Mouse (Mus musculus): ENCODE data around the gene Nlrp4c.

The Nlrp4c gene

DNA sequence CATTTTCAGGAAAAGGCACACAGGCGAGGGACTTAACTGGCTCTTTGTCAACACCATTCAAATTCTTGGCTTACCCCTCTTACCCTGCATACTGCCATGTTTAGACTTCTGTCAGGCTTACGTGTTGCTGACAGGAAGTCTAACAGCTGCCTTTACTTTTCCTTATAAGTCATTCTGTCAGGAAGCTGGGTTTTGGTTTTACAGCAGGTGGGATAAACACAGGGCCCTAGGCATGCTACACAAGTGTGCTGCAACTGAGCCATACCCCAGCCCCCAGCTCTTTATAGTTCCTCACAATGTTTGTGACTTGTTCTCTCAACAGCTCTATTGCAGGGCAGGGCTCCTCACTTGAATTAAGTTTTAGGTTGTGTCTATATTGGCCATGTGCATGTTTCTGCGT, 94.3 kb downstream of the Nlrp4c start:
- no peak overlapping the region for H3K4me3 ChIP-seq (replicated peaks; ENCODE audit: low read length)
- H3K4me1 ChIP-seq (replicated peaks; ENCODE audit: low read depth, low read length) = peaks cover 20% of the 10 kb centered on the region
- TF ChIP-seq POU5F1 (IDR thresholded peaks at IDR 0.05; ENCODE audit: borderline replicate concordance, low read length) (no peak), NANOG (IDR thresholded peaks at IDR 0.05; ENCODE audit: borderline replicate concordance, low read length) (no peak)
- H3K9me3 ChIP-seq (ENCODE audit: low read length) = peaks cover 19% of the 10 kb centered on the region
- peaks cover 61% of the 10 kb centered on the region for H3K36me3 ChIP-seq (ENCODE audit: insufficient read depth, low read length)
- H3K27me3 ChIP-seq (ENCODE audit: insufficient read depth, low read length) = no peaks in the 10 kb centered on the region

DNA sequence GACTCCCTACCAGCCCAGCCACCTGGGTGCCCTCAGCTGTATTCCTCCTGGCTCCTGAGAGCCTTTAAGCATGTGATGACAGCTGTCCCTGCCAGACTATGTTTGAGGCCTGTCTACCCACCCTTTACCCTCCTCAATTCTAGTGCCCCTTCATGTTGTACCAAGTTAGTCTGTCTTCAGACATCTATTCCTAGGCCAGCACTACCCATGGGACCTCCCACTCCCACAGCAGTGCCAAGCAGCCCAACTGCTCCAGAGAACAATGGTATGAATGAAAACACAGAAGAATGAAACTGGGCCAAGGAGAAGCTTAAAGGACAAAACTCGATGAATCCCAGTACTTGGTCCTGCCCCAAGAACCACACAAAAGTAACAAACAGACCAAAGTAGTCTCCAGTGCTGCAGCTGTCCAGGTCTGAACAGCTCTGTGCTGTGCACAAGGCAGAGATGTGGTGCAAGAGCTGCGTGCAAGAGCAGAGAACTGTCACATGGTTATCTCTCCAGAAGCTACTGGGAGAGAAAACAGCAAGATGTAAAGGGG, 99.1 kb downstream of the Nlrp4c start:
- Histone ChIP-seq H3K9me3 (ENCODE audit: low read length) (no peaks in the 10 kb centered on the region), H3K4me3 (replicated peaks; ENCODE audit: low read length) (no peak overlapping the region), H3K4me1 (replicated peaks; ENCODE audit: low read depth, low read length) (peaks cover 66% of the 10 kb centered on the region), H3K36me3 (ENCODE audit: insufficient read depth, low read length) (peaks cover 58% of the 10 kb centered on the region), H3K27me3 (ENCODE audit: insufficient read depth, low read length) (no peaks in the 10 kb centered on the region)
- TF ChIP-seq POU5F1 (IDR thresholded peaks at IDR 0.05; ENCODE audit: borderline replicate concordance, low read length) (no peak), NANOG (IDR thresholded peaks at IDR 0.05; ENCODE audit: borderline replicate concordance, low read length) (no peak), CTCF (conservative IDR thresholded peaks at IDR 0.05; ENCODE audit: low read length) (no peak)

DNA sequence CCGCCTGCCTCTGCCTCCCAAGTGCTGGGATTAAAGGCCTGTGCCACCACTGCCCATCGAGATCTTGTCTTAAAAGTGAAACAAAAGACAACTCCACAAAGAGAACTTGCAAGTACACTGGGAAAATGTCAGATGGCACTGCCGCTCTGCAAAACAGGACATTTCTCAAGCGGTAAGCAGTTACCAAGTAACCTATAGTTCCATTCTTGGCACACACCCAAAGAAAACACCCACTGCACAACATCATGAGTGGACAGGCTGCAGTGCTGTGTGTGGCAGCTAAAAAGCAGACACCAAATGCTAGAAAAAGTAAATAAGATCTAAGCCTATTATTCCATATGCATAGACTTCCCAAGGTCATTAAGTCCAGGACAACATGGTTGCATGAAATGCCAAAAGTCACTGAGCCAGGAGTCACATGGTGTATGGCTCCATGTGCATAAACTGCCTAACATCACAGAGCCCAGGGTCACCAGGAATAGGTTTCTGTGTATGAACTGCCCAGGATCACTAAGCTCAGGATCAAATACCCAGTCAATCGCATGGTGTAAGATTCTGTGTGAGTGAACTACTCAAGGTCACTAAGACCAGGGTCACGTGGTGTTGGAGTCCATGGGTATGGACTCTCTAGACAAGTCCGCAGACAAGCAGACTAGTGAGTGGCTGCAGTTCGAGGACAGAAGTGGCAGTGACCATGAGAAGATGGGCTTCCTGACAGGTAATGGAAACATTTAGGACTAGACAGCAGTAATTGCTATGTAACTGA, 100.6 kb downstream of the Nlrp4c start:
- Histone ChIP-seq H3K4me1 (replicated peaks; ENCODE audit: low read depth, low read length) (peaks cover 81% of the 10 kb centered on the region), H3K4me3 (replicated peaks; ENCODE audit: low read length) (no peak overlapping the region), H3K27me3 (ENCODE audit: insufficient read depth, low read length) (no peaks in the 10 kb centered on the region), H3K9me3 (ENCODE audit: low read length) (no peaks in the 10 kb centered on the region), H3K36me3 (ENCODE audit: insufficient read depth, low read length) (peaks cover 46% of the 10 kb centered on the region)
- TF ChIP-seq CTCF (conservative IDR thresholded peaks at IDR 0.05; ENCODE audit: low read length) (no peak), NANOG (IDR thresholded peaks at IDR 0.05; ENCODE audit: borderline replicate concordance, low read length) (no peak), POU5F1 (IDR thresholded peaks at IDR 0.05; ENCODE audit: borderline replicate concordance, low read length) (no peak)

DNA sequence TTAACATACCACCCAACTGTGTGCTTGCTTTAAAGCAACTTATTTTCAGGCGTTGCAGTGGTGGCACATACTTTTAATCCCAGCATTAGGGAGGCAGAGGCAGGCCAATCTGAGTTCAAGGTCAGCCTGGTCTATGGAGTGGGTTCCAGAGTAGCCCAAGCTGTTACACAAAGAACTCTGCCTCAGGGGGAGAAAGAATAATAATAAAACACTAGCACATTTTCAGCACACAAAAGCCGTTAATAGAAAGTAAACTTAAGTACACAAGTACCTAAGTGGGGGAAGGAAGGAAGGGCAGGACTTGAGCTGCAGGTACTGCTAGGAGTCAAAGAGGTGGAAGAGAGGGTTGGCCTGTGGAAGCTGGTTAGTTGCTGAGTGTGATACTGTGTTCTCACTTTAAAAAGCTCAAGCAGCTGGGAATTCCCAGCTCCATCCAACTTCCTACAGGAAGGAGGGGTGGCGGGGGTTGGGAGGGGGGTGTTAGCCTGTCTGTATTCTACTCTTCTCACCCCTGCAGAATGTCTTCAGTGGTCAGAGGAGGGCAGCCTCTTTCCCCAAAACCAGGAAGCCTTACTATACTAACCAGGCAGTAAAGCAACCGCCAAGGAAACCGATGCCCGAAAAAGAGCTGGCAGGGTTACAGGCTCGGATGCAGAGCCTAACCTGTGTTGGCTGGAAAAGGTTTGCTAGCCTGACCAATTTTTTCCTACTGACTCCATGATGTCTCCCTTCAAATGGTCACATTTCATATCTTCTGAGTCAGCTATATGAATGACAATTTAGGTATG, 101.4 kb downstream of the Nlrp4c start:
- Histone ChIP-seq H3K4me1 (replicated peaks; ENCODE audit: low read depth, low read length) (peaks cover 88% of the 10 kb centered on the region), H3K9me3 (ENCODE audit: low read length) (no peaks in the 10 kb centered on the region), H3K4me3 (replicated peaks; ENCODE audit: low read length) (no peak overlapping the region), H3K36me3 (ENCODE audit: insufficient read depth, low read length) (peaks cover 39% of the 10 kb centered on the region), H3K27me3 (ENCODE audit: insufficient read depth, low read length) (no peaks in the 10 kb centered on the region)
- TF ChIP-seq CTCF (conservative IDR thresholded peaks at IDR 0.05; ENCODE audit: low read length) (no peak), NANOG (IDR thresholded peaks at IDR 0.05; ENCODE audit: borderline replicate concordance, low read length) (peak; percentile 58; the same call in 1 of the 2 replicates)

DNA sequence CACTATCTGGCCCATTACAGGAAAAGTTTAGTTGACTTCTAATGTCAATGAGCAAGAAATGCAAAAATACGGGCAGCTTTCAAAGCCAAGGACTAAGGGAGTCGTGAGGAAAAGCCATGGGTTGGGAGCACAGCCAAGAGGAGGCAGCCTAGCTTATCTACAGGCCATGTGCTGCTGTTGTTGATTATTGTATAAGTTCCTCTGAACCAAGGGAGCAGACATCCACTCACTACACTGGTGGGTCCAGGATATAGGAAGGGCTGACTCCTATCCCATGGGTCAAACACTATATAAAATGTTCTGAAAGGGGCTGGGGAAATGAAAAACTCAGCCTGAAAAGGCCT, 102.0 kb downstream of the Nlrp4c start:
- H3K27me3 ChIP-seq (ENCODE audit: insufficient read depth, low read length) = no peaks in the 10 kb centered on the region
- peaks cover 91% of the 10 kb centered on the region for H3K4me1 ChIP-seq (replicated peaks; ENCODE audit: low read depth, low read length)
- no peak for TF ChIP-seq NANOG (IDR thresholded peaks at IDR 0.05; ENCODE audit: borderline replicate concordance, low read length)
- no peak for TF ChIP-seq CTCF (conservative IDR thresholded peaks at IDR 0.05; ENCODE audit: low read length)
- TF ChIP-seq POU5F1 (IDR thresholded peaks at IDR 0.05; ENCODE audit: borderline replicate concordance, low read length) = no peak
- no peaks in the 10 kb centered on the region for H3K9me3 ChIP-seq (ENCODE audit: low read length)
- peaks cover 34% of the 10 kb centered on the region for H3K36me3 ChIP-seq (ENCODE audit: insufficient read depth, low read length)
- peak overlapping the region; percentile 10; the same call in 1 of the 2 replicates for H3K4me3 ChIP-seq (replicated peaks; ENCODE audit: low read length)

DNA sequence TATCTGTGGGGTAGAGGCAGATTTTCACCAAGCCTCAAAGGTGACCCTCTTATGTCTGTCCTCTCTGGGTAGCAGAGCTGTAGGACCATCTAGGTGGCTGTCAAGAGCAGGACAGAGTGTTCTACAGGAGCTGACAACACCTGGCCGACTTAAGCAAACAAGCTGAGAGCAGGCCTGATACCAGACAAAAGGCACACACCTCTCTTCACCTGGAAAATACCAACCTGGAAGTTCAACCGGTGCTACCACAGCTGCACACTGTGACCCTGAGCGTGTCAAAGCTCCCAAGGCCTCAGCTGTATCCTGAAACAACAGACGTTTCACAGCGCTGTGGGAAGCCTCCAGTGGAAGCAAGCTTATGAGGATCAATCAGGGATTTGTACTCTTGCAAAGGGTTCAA, 102.7 kb downstream of the Nlrp4c start:
- Histone ChIP-seq H3K36me3 (ENCODE audit: insufficient read depth, low read length) (peaks cover 31% of the 10 kb centered on the region), H3K4me3 (replicated peaks; ENCODE audit: low read length) (no peak overlapping the region), H3K9me3 (ENCODE audit: low read length) (no peaks in the 10 kb centered on the region), H3K4me1 (replicated peaks; ENCODE audit: low read depth, low read length) (peaks cover 93% of the 10 kb centered on the region), H3K27me3 (ENCODE audit: insufficient read depth, low read length) (no peaks in the 10 kb centered on the region)
- no peak for TF ChIP-seq NANOG (IDR thresholded peaks at IDR 0.05; ENCODE audit: borderline replicate concordance, low read length)
- TF ChIP-seq CTCF (conservative IDR thresholded peaks at IDR 0.05; ENCODE audit: low read length) = no peak
- TF ChIP-seq POU5F1 (IDR thresholded peaks at IDR 0.05; ENCODE audit: borderline replicate concordance, low read length) = no peak

DNA sequence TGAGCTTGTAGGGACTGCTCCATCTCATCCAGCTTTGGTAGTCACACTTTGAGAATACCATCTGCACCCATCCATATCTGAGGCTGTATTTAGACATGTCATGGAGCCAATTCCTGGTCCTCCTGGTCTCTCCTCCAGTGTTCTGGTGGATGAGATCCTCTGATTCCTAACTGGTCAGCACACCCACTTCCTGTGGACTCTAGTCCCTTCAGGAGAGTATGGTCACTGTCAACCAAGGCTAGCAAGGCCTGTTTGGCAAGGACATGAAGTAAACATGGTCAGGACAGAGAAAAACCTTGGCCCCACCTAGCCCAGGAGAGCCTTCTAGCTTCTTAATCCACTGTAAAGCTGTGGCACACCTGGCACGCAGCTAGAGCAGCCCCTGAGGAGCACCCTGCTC, 106.3 kb downstream of the Nlrp4c start:
- Histone ChIP-seq H3K27me3 (ENCODE audit: insufficient read depth, low read length) (no peaks in the 10 kb centered on the region), H3K9me3 (ENCODE audit: low read length) (no peaks in the 10 kb centered on the region), H3K4me3 (replicated peaks; ENCODE audit: low read length) (no peak overlapping the region), H3K36me3 (ENCODE audit: insufficient read depth, low read length) (peaks cover 19% of the 10 kb centered on the region), H3K4me1 (replicated peaks; ENCODE audit: low read depth, low read length) (peaks cover 82% of the 10 kb centered on the region)
- TF ChIP-seq CTCF (conservative IDR thresholded peaks at IDR 0.05; ENCODE audit: low read length) = no peak
- TF ChIP-seq NANOG (IDR thresholded peaks at IDR 0.05; ENCODE audit: borderline replicate concordance, low read length) = no peak
- no peak for TF ChIP-seq POU5F1 (IDR thresholded peaks at IDR 0.05; ENCODE audit: borderline replicate concordance, low read length)

DNA sequence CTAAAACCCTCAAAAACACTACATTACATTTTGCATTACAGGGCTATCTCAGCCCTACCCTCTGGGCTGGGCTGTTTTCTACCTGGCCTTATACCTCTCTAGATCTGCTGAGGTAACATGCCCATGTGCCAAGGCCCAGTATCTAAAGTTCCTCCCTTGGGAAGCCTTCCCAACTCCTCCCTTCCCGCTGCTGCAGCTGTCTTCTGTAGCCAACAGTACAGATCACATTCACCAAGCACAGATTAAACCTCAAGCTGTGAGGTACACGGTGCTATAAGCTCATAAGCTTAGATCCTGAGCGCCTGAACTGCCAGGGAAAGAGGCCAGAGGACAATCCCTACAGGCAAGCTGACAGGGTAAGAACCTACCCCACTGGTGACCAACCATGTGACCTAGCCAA, 107.1 kb downstream of the Nlrp4c start:
- TF ChIP-seq NANOG (IDR thresholded peaks at IDR 0.05; ENCODE audit: borderline replicate concordance, low read length) (no peak), CTCF (conservative IDR thresholded peaks at IDR 0.05; ENCODE audit: low read length) (no peak), POU5F1 (IDR thresholded peaks at IDR 0.05; ENCODE audit: borderline replicate concordance, low read length) (no peak)
- Histone ChIP-seq H3K9me3 (ENCODE audit: low read length) (no peaks in the 10 kb centered on the region), H3K4me3 (replicated peaks; ENCODE audit: low read length) (no peak overlapping the region), H3K27me3 (ENCODE audit: insufficient read depth, low read length) (no peaks in the 10 kb centered on the region), H3K36me3 (ENCODE audit: insufficient read depth, low read length) (peaks cover 17% of the 10 kb centered on the region), H3K4me1 (replicated peaks; ENCODE audit: low read depth, low read length) (peaks cover 83% of the 10 kb centered on the region)
